Mouse (Mus musculus): ENCODE measurements around the gene Smarca4. TPM values are rescaled to one million over a fixed set of nuclear protein-coding genes. Genes with fewer than 3 reads are reported as not detected.

The Smarca4 gene
- polyA plus RNA-seq, 1 experiment from 2014 or later = 139 TPM

GRCm38 (mm10) chr9:21635639-21636038 is 19.7 kb downstream of the Smarca4 start:
- Histone ChIP-seq H3K9me3 (replicated peaks) (no peaks in the 10 kb centered on the region), H3K36me3 (peaks cover 97% of the 10 kb centered on the region), H3K4me3 (no peak overlapping the region), H3K27me3 (ENCODE audit: low read depth, poor library complexity, severe bottlenecking) (no peaks in the 10 kb centered on the region), H3K27ac (replicated peaks) (no peak overlapping the region), H3K4me1 (no peaks in the 10 kb centered on the region)
- WGBS = 89% methylated on average over 7 of the region's 7 CpGs
- no peak for DNase-seq (ENCODE audit: low spot score)

GRCm38 (mm10) chr9:21639031-21639430 is 23.1 kb downstream of the Smarca4 start:
- no peaks in the 10 kb centered on the region for H3K9me3 ChIP-seq (replicated peaks)
- H3K36me3 ChIP-seq = peaks cover 100% of the 10 kb centered on the region
- H3K4me1 ChIP-seq = no peaks in the 10 kb centered on the region
- 97% methylated on average over 11 of the region's 11 CpGs for WGBS
- H3K27me3 ChIP-seq (ENCODE audit: low read depth, poor library complexity, severe bottlenecking) = no peaks in the 10 kb centered on the region
- DNase-seq (ENCODE audit: low spot score) = no peak
- no peak overlapping the region for H3K4me3 ChIP-seq
- H3K27ac ChIP-seq (replicated peaks) = no peak overlapping the region

GRCm38 (mm10) chr9:21646366-21646765 is 30.4 kb downstream of the Smarca4 start:
- no peak overlapping the region for H3K27ac ChIP-seq (replicated peaks)
- H3K4me1 ChIP-seq = no peaks in the 10 kb centered on the region
- H3K9me3 ChIP-seq (replicated peaks) = no peaks in the 10 kb centered on the region
- H3K36me3 ChIP-seq = peaks cover 96% of the 10 kb centered on the region
- no peak for DNase-seq (ENCODE audit: low spot score)
- H3K27me3 ChIP-seq (ENCODE audit: low read depth, poor library complexity, severe bottlenecking) = no peaks in the 10 kb centered on the region
- H3K4me3 ChIP-seq = no peak overlapping the region
- 97% methylated on average over 3 of the region's 3 CpGs for WGBS

GRCm38 (mm10) chr9:21647721-21648120 is 31.8 kb downstream of the Smarca4 start:
- H3K27me3 ChIP-seq (ENCODE audit: low read depth, poor library complexity, severe bottlenecking) = no peaks in the 10 kb centered on the region
- H3K27ac ChIP-seq (replicated peaks) = no peak overlapping the region
- H3K4me1 ChIP-seq = no peaks in the 10 kb centered on the region
- 96% methylated on average over 6 of the region's 6 CpGs for WGBS
- H3K36me3 ChIP-seq = peaks cover 95% of the 10 kb centered on the region
- DNase-seq (ENCODE audit: low spot score) = no peak
- H3K4me3 ChIP-seq = no peak overlapping the region
- H3K9me3 ChIP-seq (replicated peaks) = no peaks in the 10 kb centered on the region

GRCm38 (mm10) chr9:21652263-21652662 is 36.3 kb downstream of the Smarca4 start:
- no peaks in the 10 kb centered on the region for H3K27me3 ChIP-seq (ENCODE audit: low read depth, poor library complexity, severe bottlenecking)
- H3K4me1 ChIP-seq = no peaks in the 10 kb centered on the region
- no peaks in the 10 kb centered on the region for H3K9me3 ChIP-seq (replicated peaks)
- WGBS = 94% methylated on average over 5 of the region's 5 CpGs
- H3K4me3 ChIP-seq = no peak overlapping the region
- DNase-seq (ENCODE audit: low spot score) = no peak
- H3K36me3 ChIP-seq = peaks cover 97% of the 10 kb centered on the region
- no peak overlapping the region for H3K27ac ChIP-seq (replicated peaks)

GRCm38 (mm10) chr9:21653253-21653652 is 37.3 kb downstream of the Smarca4 start:
- Histone ChIP-seq H3K27ac (replicated peaks) (no peak overlapping the region), H3K27me3 (ENCODE audit: low read depth, poor library complexity, severe bottlenecking) (no peaks in the 10 kb centered on the region), H3K36me3 (peaks cover 97% of the 10 kb centered on the region), H3K9me3 (replicated peaks) (no peaks in the 10 kb centered on the region), H3K4me1 (no peaks in the 10 kb centered on the region), H3K4me3 (no peak overlapping the region)
- 87% methylated on average over 2 of the region's 2 CpGs for WGBS
- no peak for DNase-seq (ENCODE audit: low spot score)

GRCm38 (mm10) chr9:21662034-21662433 is 46.1 kb downstream of the Smarca4 start:
- H3K9me3 ChIP-seq (replicated peaks) = no peaks in the 10 kb centered on the region
- no peak overlapping the region for H3K27ac ChIP-seq (replicated peaks)
- peaks cover 100% of the 10 kb centered on the region for H3K36me3 ChIP-seq
- no peaks in the 10 kb centered on the region for H3K27me3 ChIP-seq (ENCODE audit: low read depth, poor library complexity, severe bottlenecking)
- no peak overlapping the region for H3K4me3 ChIP-seq
- DNase-seq (ENCODE audit: low spot score) = no peak
- WGBS = 95% methylated on average over 5 of the region's 5 CpGs
- no peaks in the 10 kb centered on the region for H3K4me1 ChIP-seq

- DNase-seq (ENCODE audit: low spot score) = no peak
- Histone ChIP-seq H3K27me3 (ENCODE audit: low read depth, poor library complexity, severe bottlenecking) (no peaks in the 10 kb centered on the region), H3K36me3 (peaks cover 100% of the 10 kb centered on the region), H3K27ac (replicated peaks) (no peak overlapping the region), H3K4me3 (no peak overlapping the region), H3K4me1 (no peaks in the 10 kb centered on the region), H3K9me3 (replicated peaks) (no peaks in the 10 kb centered on the region)
- WGBS = 94% methylated on average over 7 of the region's 7 CpGs
Measured at GRCm38 (mm10) chr9:21668946-21669345, 53.0 kb downstream of the Smarca4 start.

GRCm38 (mm10) chr9:21670354-21670753 is 54.4 kb downstream of the Smarca4 start:
- Histone ChIP-seq H3K36me3 (peaks cover 100% of the 10 kb centered on the region), H3K4me3 (no peak overlapping the region), H3K9me3 (replicated peaks) (no peaks in the 10 kb centered on the region), H3K27ac (replicated peaks) (no peak overlapping the region), H3K4me1 (no peaks in the 10 kb centered on the region), H3K27me3 (ENCODE audit: low read depth, poor library complexity, severe bottlenecking) (no peaks in the 10 kb centered on the region)
- 96% methylated on average over 6 of the region's 6 CpGs for WGBS
- DNase-seq (ENCODE audit: low spot score) = no peak

- Histone ChIP-seq H3K4me1 (no peaks in the 10 kb centered on the region), H3K9me3 (replicated peaks) (no peaks in the 10 kb centered on the region), H3K36me3 (peaks cover 100% of the 10 kb centered on the region), H3K27ac (replicated peaks) (no peak overlapping the region), H3K4me3 (no peak overlapping the region), H3K27me3 (ENCODE audit: low read depth, poor library complexity, severe bottlenecking) (no peaks in the 10 kb centered on the region)
- no peak for DNase-seq (ENCODE audit: low spot score)
- WGBS = 98% methylated on average over 5 of the region's 5 CpGs
Measured at GRCm38 (mm10) chr9:21671753-21672152, 55.8 kb downstream of the Smarca4 start.

- Histone ChIP-seq H3K27ac (replicated peaks) (no peak overlapping the region), H3K9me3 (replicated peaks) (no peaks in the 10 kb centered on the region), H3K27me3 (ENCODE audit: low read depth, poor library complexity, severe bottlenecking) (no peaks in the 10 kb centered on the region), H3K4me1 (no peaks in the 10 kb centered on the region), H3K36me3 (peaks cover 98% of the 10 kb centered on the region), H3K4me3 (no peak overlapping the region)
- WGBS = 96% methylated on average over 17 of the region's 17 CpGs
- DNase-seq (ENCODE audit: low spot score) = no peak
Measured at GRCm38 (mm10) chr9:21677706-21678105, 61.7 kb downstream of the Smarca4 start.

GRCm38 (mm10) chr9:21680448-21680847 is 64.5 kb downstream of the Smarca4 start:
- H3K27ac ChIP-seq (replicated peaks) = no peak overlapping the region
- no peak for DNase-seq (ENCODE audit: low spot score)
- 94% methylated on average over 4 of the region's 4 CpGs for WGBS
- H3K4me1 ChIP-seq = no peaks in the 10 kb centered on the region
- H3K4me3 ChIP-seq = no peak overlapping the region
- H3K27me3 ChIP-seq (ENCODE audit: low read depth, poor library complexity, severe bottlenecking) = no peaks in the 10 kb centered on the region
- H3K9me3 ChIP-seq (replicated peaks) = no peaks in the 10 kb centered on the region
- H3K36me3 ChIP-seq = peaks cover 98% of the 10 kb centered on the region

GRCm38 (mm10) chr9:21682827-21683226 is 66.9 kb downstream of the Smarca4 start:
- Histone ChIP-seq H3K27me3 (ENCODE audit: low read depth, poor library complexity, severe bottlenecking) (no peaks in the 10 kb centered on the region), H3K4me1 (no peaks in the 10 kb centered on the region), H3K9me3 (replicated peaks) (no peaks in the 10 kb centered on the region), H3K27ac (replicated peaks) (no peak overlapping the region), H3K36me3 (peaks cover 98% of the 10 kb centered on the region), H3K4me3 (no peak overlapping the region)
- WGBS = 92% methylated on average over 4 of the region's 4 CpGs
- DNase-seq (ENCODE audit: low spot score) = no peak

GRCm38 (mm10) chr9:21683897-21684296 is 67.9 kb downstream of the Smarca4 start:
- Histone ChIP-seq H3K4me1 (no peaks in the 10 kb centered on the region), H3K27me3 (ENCODE audit: low read depth, poor library complexity, severe bottlenecking) (no peaks in the 10 kb centered on the region), H3K36me3 (peaks cover 98% of the 10 kb centered on the region), H3K4me3 (no peak overlapping the region), H3K9me3 (replicated peaks) (no peaks in the 10 kb centered on the region), H3K27ac (replicated peaks) (no peak overlapping the region)
- no peak for DNase-seq (ENCODE audit: low spot score)
- WGBS = 90% methylated on average over 3 of the region's 3 CpGs

Measured in midbrain, embryonic 10.5 days (tissue).